Mouse (Mus musculus) lung, embryonic 15.5 days (tissue): Measurements from ENCODE around the gene Hpse2. TPM values are rescaled to one million over a fixed set of nuclear protein-coding genes. Genes with fewer than 3 reads are reported as not detected.
A peak's percentile ranks its signal among the peaks of the same experiment; 100 is the strongest.

Experiments
- ATAC-seq: fragments of 200-750 bp; cut with Nextera tagmentation; 2 replicates; pipeline ENCODE4 v1.8.0; 2017; ENCODE audit warnings: moderate number of reproducible peaks, borderline replicate concordance; ENCODE audit not compliant: low FRiP score, low TSS enrichment; ENCODE audit errors: extremely low read depth
- H3K27ac ChIP-seq: fragments of 300-500 bp; sonication (generic); 2 replicates; pipeline ENCODE4 v1.5.1; 2015; ENCODE audit warnings: moderate library complexity, mild to moderate bottlenecking, inconsistent platforms
- H3K27me3 ChIP-seq: fragments of 300-500 bp; sonication (generic); 2 replicates; pipeline ENCODE4 v1.6.1; 2015; ENCODE audit warnings: inconsistent platforms
- H3K36me3 ChIP-seq: fragments of 300-500 bp; sonication (generic); 2 replicates; pipeline ENCODE4 v1.6.1; 2015; ENCODE audit warnings: inconsistent platforms
- H3K4me1 ChIP-seq: fragments of 300-500 bp; sonication (generic); 2 replicates; pipeline ENCODE4 v1.6.1; 2015; ENCODE audit warnings: inconsistent platforms
- H3K4me2 ChIP-seq: fragments of 300-500 bp; sonication (generic); 2 replicates; pipeline ENCODE4 v1.6.1; 2015; ENCODE audit warnings: inconsistent platforms, mild to moderate bottlenecking, moderate library complexity
- H3K4me3 ChIP-seq: fragments of 300-500 bp; sonication (generic); 2 replicates; pipeline ENCODE4 v1.5.1; 2015; ENCODE audit warnings: mild to moderate bottlenecking, inconsistent platforms
- H3K9ac ChIP-seq: fragments of 300-500 bp; sonication (generic); 2 replicates; pipeline ENCODE4 v1.6.1; 2015; ENCODE audit warnings: inconsistent platforms
- H3K9me3 ChIP-seq: fragments of 300-500 bp; sonication (generic); 2 replicates; pipeline ENCODE4 v1.6.1; 2016; ENCODE audit warnings: inconsistent platforms
- WGBS: fragments of 180-500 bp; shearing (Covaris S2); methylation state at CpG from one replicate; pipeline ENCODE4 v1.1.7; 2015; 5-methylcytosine and 5-hydroxymethylcytosine counted together
- polyA plus RNA-seq: library from polyadenylated mRNA; unstranded; fragments of >200 nt; fragmentation: Nextera tagmentation; extraction: Ambion mirVana; gene quantifications from 2 replicates; pipeline ENCODE4 v1.2.1, GENCODE M21; 2015

The Hpse2 gene
- polyA plus RNA-seq, 1 experiment from 2014 or later: 8.2 TPM

DNA sequence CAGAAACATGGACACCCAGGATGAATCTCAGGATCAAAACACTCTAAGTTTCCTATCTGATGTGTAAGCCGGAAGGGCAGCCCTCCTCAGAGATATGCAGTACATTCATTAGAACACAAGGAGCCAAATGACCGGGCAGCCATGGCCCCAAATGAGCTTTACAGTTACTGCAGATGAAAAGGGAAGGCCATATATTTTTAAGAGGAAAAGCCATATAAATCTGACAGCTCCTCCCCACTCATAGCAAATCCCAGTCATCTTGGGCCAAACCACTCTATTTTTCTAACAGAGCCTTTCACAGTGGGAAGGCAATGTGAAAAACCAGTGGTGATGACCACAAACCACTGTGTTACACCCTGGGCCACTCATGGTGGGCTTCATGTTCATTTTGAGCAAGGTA, 549.9 kb downstream of the Hpse2 start:
- no peak overlapping the region for H3K9ac ChIP-seq
- H3K9me3 ChIP-seq: no peaks in the 10 kb centered on the region
- H3K4me1 ChIP-seq: peaks cover 7% of the 10 kb centered on the region; the same call in 1 of the 2 replicates
- peak overlapping the region; percentile 24; the same call in 1 of the 2 replicates for H3K27ac ChIP-seq
- 35% methylated on average over 2 of the region's 2 CpGs for WGBS
- ATAC-seq: no peak
- H3K4me3 ChIP-seq: no peak overlapping the region
- H3K27me3 ChIP-seq: no peaks in the 10 kb centered on the region
- no peaks in the 10 kb centered on the region for H3K36me3 ChIP-seq
- H3K4me2 ChIP-seq: no peak overlapping the region

DNA sequence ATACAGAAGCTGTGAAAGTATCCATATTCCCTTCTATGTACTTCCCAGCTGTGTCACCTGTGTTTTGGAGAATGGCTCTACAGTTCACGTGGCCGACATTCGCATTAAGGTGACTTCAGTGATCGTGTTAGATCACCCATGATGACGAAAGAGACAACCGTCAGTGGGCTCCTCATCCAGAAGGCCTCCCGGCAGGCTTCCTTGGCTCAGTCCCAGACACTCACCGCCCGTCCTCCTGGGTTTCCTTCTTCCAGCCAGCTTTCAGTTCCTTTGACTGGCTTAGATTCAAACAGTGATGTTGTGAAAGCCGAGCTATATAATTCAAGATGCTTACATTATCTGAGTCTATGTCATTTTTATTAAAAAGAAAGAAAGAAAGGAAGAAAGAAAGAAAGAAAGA, 550.6 kb downstream of the Hpse2 start:
- no peaks in the 10 kb centered on the region for H3K27me3 ChIP-seq
- no peak overlapping the region for H3K27ac ChIP-seq
- no peak overlapping the region for H3K4me3 ChIP-seq
- H3K4me2 ChIP-seq: no peak overlapping the region
- ATAC-seq: no peak
- no peak overlapping the region for H3K9ac ChIP-seq
- H3K9me3 ChIP-seq: no peaks in the 10 kb centered on the region
- H3K36me3 ChIP-seq: no peaks in the 10 kb centered on the region
- WGBS: 50% methylated on average over 10 of the region's 10 CpGs
- peaks cover 7% of the 10 kb centered on the region; the same call in 1 of the 2 replicates for H3K4me1 ChIP-seq

DNA sequence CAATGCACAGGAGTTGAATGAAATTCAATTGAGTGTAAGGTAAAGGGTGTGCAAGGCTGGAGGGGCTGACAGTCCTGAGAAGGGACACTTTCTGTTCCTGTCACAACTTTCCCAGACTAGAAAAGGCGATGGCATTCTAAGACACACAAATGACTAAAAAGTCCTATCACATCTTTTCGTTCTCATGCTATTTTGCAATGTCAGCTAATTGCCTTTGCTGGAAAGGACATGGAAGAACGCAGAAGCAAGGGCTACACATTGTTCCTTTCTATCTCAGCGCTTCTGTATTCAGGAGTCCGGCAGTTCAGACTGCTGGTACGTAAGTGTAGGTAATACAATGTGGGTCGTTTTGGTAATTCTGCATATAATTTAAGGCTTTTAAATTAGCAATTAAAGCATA, 555.0 kb downstream of the Hpse2 start:
- 89% methylated on average over 7 of the region's 7 CpGs for WGBS

DNA sequence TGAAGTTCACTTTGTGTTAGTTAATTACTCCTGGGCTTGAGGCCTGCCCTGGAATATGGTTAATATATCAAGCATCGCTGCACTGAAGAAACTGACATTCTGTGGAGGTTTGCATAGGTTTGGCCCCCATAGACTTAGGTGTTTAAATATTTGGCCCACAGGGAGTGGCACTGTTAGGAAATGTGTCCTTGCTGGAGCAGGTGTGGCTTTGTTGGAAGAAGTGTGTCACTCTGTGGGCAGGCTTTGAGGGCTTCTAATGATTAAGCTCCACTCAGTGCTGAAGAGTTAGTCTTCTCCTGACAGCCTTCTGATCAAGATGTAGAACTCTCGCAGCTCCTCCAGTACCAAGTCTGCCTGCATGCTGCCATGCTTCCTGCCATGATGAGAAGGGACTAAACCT, 555.9 kb downstream of the Hpse2 start:
- Histone ChIP-seq H3K27me3 (no peaks in the 10 kb centered on the region), H3K9me3 (no peaks in the 10 kb centered on the region), H3K4me3 (no peak overlapping the region), H3K27ac (no peak overlapping the region), H3K9ac (no peak overlapping the region), H3K4me2 (no peak overlapping the region), H3K36me3 (no peaks in the 10 kb centered on the region), H3K4me1 (peaks cover 4% of the 10 kb centered on the region; the same call in 1 of the 2 replicates)
- 71% methylated on average over 2 of the region's 2 CpGs for WGBS
- no peak for ATAC-seq

More for the DNA sequence above, 555.0 kb downstream of the Hpse2 start:
- peaks cover 4% of the 10 kb centered on the region; the same call in 1 of the 2 replicates for H3K4me1 ChIP-seq
- H3K4me2 ChIP-seq: no peak overlapping the region
- no peak overlapping the region for H3K27ac ChIP-seq
- H3K9ac ChIP-seq: no peak overlapping the region
- no peak for ATAC-seq
- no peaks in the 10 kb centered on the region for H3K36me3 ChIP-seq
- H3K4me3 ChIP-seq: no peak overlapping the region
- no peaks in the 10 kb centered on the region for H3K27me3 ChIP-seq
- no peaks in the 10 kb centered on the region for H3K9me3 ChIP-seq

DNA sequence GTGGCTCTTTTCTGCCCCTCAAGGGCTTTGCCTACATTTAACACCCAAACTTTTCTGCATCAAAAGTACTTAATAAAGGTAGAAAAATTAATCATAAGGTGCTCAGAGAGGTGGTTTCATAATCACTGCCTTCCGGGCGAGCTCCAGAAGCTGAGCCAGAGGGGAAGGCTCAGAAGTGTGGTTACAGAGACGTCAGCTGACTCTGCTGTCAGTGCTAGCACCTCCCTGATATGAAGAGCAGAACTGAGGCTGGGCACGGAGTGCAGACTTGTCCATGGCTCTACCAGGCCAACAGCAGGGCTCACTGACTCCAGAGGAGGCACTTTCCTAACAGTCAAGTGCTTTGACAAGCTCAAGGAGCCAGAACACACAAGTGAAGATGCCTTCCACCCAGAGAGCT, 559.0 kb downstream of the Hpse2 start:
- WGBS: 38% methylated on average over 4 of the region's 4 CpGs
- H3K27me3 ChIP-seq: no peaks in the 10 kb centered on the region
- H3K4me2 ChIP-seq: no peak overlapping the region
- no peaks in the 10 kb centered on the region for H3K9me3 ChIP-seq
- H3K4me1 ChIP-seq: peaks cover 6% of the 10 kb centered on the region; the same call in 1 of the 2 replicates
- H3K4me3 ChIP-seq: no peak overlapping the region
- no peak overlapping the region for H3K9ac ChIP-seq
- no peaks in the 10 kb centered on the region for H3K36me3 ChIP-seq
- peak; percentile 42; the same call in 1 of the 2 replicates for ATAC-seq
- no peak overlapping the region for H3K27ac ChIP-seq

DNA sequence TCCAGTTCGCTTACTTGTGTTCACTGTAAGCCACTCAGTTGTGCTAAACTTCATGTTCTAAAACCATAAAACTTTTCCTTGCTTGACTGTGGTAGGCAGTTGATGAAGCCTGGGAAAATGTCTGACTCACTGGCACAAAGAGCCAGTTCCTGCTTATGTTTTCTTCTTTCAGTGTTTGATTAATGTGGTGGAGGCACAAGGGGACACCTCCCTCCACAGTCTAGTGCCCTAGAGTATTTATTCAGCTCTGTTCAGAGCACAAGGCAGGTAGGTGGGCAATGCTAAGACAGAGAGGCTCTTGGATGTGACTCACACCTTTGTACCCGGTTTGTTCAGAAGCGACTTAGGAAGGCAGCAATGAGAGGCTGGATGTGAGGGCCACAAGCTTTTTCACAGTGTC, 560.3 kb downstream of the Hpse2 start:
- no peak for ATAC-seq
- 66% methylated on average over 3 of the region's 3 CpGs for WGBS

DNA sequence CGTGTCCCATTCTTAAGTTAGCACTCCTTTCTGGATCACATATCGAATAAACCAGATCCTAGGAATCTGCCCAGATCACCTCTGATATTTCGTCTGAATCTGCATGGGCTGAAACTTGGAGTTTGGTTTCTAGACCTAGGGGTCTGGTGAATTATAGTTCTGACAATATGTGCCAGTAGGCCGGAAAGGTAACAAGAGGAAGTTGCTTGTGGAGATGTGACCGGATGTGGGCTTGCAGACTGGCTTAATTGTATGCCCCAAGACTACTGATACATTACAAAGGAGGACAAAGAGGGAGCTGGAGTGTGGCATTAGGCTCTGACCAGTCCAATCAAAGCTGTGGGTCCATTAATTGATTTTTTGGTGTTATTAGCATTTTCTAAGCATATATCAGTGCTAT, 568.0 kb downstream of the Hpse2 start:
- 87% methylated on average over 5 of the region's 5 CpGs for WGBS
- H3K27me3 ChIP-seq: no peaks in the 10 kb centered on the region

More for the DNA sequence above, 560.3 kb downstream of the Hpse2 start:
- no peaks in the 10 kb centered on the region for H3K36me3 ChIP-seq
- no peak overlapping the region for H3K4me2 ChIP-seq
- peaks cover 6% of the 10 kb centered on the region; the same call in 1 of the 2 replicates for H3K4me1 ChIP-seq
- H3K27me3 ChIP-seq: no peaks in the 10 kb centered on the region
- no peak overlapping the region for H3K4me3 ChIP-seq
- H3K9me3 ChIP-seq: no peaks in the 10 kb centered on the region
- peak overlapping the region; percentile 3; the same call in 1 of the 2 replicates for H3K27ac ChIP-seq
- no peak overlapping the region for H3K9ac ChIP-seq

DNA sequence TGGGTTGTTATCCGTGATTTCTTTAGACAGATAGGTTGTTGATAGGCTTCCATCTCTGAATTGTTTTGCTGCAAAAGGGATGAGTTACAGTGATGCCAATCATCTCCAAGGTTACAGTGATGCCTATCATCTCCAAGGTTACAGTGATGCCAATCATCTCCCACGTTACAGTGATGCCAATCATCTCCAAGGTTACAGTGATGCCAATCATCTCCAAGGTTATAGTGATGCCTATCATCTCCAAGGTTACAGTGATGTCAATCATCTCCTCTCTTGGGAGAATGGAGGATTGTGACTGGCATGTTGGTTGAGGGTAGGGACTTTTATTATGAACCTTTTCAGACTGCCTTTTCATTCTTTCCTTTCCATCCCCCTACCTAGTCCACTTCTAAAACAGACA, 570.4 kb downstream of the Hpse2 start:
- no peak overlapping the region for H3K27ac ChIP-seq
- ATAC-seq: no peak
- H3K27me3 ChIP-seq: no peaks in the 10 kb centered on the region
- H3K9me3 ChIP-seq: no peaks in the 10 kb centered on the region
- no peaks in the 10 kb centered on the region for H3K4me1 ChIP-seq
- 71% methylated on average over 2 of the region's 2 CpGs for WGBS
- H3K4me3 ChIP-seq: no peak overlapping the region
- no peak overlapping the region for H3K4me2 ChIP-seq
- H3K9ac ChIP-seq: no peak overlapping the region
- no peaks in the 10 kb centered on the region for H3K36me3 ChIP-seq

More for the DNA sequence above, 568.0 kb downstream of the Hpse2 start:
- Histone ChIP-seq H3K9ac (no peak overlapping the region), H3K27ac (no peak overlapping the region), H3K9me3 (no peaks in the 10 kb centered on the region), H3K4me3 (no peak overlapping the region), H3K4me2 (no peak overlapping the region), H3K4me1 (no peaks in the 10 kb centered on the region), H3K36me3 (no peaks in the 10 kb centered on the region)
- no peak for ATAC-seq

DNA sequence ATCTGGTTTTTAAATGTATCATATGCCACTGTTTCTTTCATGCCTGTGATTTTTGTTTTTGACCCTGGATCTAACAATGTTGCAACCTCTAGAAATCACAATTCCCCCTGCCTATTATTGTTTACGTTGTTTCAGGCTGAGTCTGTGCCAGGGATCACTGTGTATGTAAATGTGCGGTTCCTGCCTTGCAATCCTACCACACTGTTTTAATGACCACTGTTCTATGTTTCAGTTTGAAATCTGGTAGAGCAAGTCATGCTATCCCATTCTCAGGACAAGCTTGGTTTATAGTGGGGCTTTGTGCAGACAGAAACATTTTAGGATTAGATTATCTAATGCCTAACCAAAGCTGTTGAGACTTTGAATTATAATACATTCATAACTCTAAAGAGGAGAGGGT, 571.9 kb downstream of the Hpse2 start:
- Histone ChIP-seq H3K27me3 (no peaks in the 10 kb centered on the region), H3K4me2 (no peak overlapping the region), H3K36me3 (no peaks in the 10 kb centered on the region), H3K27ac (no peak overlapping the region), H3K9ac (no peak overlapping the region), H3K4me3 (no peak overlapping the region), H3K9me3 (no peaks in the 10 kb centered on the region), H3K4me1 (no peaks in the 10 kb centered on the region)
- WGBS: 78% methylated on average over 2 of the region's 2 CpGs
- ATAC-seq: no peak

DNA sequence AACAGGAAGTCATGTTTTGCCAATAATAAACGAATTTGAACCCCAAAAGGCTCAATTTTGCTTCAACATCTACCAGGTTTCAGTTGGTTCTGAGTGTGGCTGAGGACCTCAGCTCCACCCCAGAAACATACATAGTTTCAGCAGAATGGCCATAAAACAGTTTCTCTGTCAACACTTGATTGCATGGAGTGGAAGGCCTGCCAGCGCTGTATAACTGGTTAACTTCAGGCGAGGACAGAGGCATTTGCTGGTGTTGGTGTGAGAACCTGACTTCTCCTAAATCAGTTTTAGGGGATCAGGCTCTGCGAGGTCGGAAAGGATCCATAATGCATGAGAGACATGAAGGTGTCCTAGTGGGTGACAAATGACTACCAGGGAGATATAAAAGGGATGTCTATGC, 578.0 kb downstream of the Hpse2 start:
- 52% methylated on average over 5 of the region's 5 CpGs for WGBS
- Histone ChIP-seq H3K4me3 (no peak overlapping the region), H3K9me3 (no peaks in the 10 kb centered on the region), H3K4me1 (0 out of 2 replicates have a peak, but pooled peaks cover 4% of the 10 kb centered on the region), H3K4me2 (no peak overlapping the region), H3K9ac (no peak overlapping the region), H3K27ac (no peak overlapping the region), H3K27me3 (no peaks in the 10 kb centered on the region), H3K36me3 (no peaks in the 10 kb centered on the region)
- no peak for ATAC-seq

DNA sequence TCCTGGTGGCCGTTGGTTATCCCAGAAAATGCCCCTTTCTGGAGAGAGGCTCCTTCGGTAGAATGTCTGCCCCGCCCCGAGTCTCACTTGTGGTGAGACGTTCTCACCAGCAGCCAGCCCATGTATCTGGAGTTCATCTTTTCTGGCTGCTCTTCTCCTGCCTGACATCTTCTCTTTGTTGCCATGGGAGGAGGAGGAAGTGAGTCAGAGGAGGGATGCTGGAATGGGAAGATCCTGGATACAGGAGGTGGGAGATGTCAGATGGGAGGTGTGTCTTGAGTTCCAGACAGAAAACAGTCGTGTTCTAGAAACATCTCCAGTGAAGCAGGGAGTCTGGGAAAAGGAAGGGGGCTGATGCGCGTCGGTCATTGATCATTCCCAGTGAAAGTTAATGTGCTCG, 578.7 kb downstream of the Hpse2 start:
- no peak overlapping the region for H3K4me2 ChIP-seq
- WGBS: 80% methylated on average over 10 of the region's 10 CpGs
- no peaks in the 10 kb centered on the region for H3K9me3 ChIP-seq
- ATAC-seq: no peak
- no peak overlapping the region for H3K9ac ChIP-seq
- no peaks in the 10 kb centered on the region for H3K27me3 ChIP-seq
- H3K27ac ChIP-seq: no peak overlapping the region
- H3K36me3 ChIP-seq: no peaks in the 10 kb centered on the region
- 0 out of 2 replicates have a peak, but pooled peaks cover 4% of the 10 kb centered on the region for H3K4me1 ChIP-seq
- no peak overlapping the region for H3K4me3 ChIP-seq

DNA sequence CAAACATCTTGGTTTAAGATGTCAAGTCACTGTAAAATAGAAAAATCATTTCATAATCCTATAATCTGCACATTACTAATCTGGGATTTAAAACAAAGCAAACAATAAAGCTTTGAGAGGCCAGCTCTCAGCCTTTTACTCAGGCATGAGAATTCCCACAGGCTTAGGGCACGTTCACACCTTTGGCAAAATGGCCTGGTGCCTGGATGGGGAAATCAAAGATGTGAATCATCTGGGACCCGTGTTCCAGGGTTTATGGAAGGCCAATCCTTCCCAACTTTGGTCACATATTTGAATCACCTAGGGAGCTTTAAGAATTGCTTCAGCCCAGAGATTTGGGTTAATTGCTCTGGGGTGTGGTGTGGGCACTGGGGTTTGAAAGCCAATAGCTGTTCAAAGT, 590.3 kb downstream of the Hpse2 start:
- H3K9ac ChIP-seq: no peak overlapping the region
- peaks cover 17% of the 10 kb centered on the region for H3K4me1 ChIP-seq
- 65% methylated on average over 2 of the region's 2 CpGs for WGBS
- H3K27ac ChIP-seq: no peak overlapping the region
- no peaks in the 10 kb centered on the region for H3K36me3 ChIP-seq
- no peaks in the 10 kb centered on the region for H3K9me3 ChIP-seq
- no peak for ATAC-seq
- no peak overlapping the region for H3K4me2 ChIP-seq
- no peak overlapping the region for H3K4me3 ChIP-seq
- H3K27me3 ChIP-seq: peaks cover 8% of the 10 kb centered on the region; the same call in 1 of the 2 replicates

DNA sequence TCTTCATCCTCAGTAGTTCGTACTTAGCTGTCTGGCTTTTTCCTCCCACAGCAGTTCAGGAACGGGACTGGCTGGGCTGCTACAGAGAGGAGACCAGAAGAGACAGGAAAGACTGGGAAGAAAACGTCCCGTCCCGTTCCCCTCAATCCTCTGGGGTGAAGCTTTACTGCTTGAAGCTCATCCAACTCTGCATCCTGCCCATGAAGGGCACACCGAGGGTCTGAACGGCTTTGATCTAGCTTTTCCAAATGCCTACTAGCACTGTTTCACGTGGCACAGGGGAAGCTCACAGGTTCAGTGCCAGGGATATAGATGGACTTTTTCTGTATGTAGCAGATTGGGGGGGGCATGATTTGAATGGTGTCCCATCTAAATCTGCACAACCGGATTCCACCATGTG, 592.4 kb downstream of the Hpse2 start:
- H3K4me1 ChIP-seq: peaks cover 17% of the 10 kb centered on the region
- no peaks in the 10 kb centered on the region for H3K9me3 ChIP-seq
- ATAC-seq: no peak
- H3K9ac ChIP-seq: no peak overlapping the region
- H3K27ac ChIP-seq: no peak overlapping the region
- no peaks in the 10 kb centered on the region for H3K36me3 ChIP-seq
- H3K27me3 ChIP-seq: peaks cover 8% of the 10 kb centered on the region; the same call in 1 of the 2 replicates
- H3K4me2 ChIP-seq: peak overlapping the region; percentile 86
- 29% methylated on average over 9 of the region's 9 CpGs for WGBS
- no peak overlapping the region; the same call in 1 of the 2 replicates for H3K4me3 ChIP-seq
